Mouse (Mus musculus) layer of hippocampus, adult 11-12 months (tissue): ENCODE measurements around the gene Tia1.

Source experiments
- DNase-seq: peaks from one replicate; pipeline ENCODE4 v3.0.0; 2022; ENCODE audit warnings: low spot score

Tia1 gene

GRCm38 (mm10) chr6:86480189-86480831 lies 76.3 kb downstream of the Tia1 start:
- DNase-seq, result no peak

GRCm38 (mm10) chr6:86481871-86482270 lies 77.9 kb downstream of the Tia1 start:
- DNase-seq, result no peak
